Mouse (Mus musculus) forebrain, embryonic 14.5 days (tissue): ENCODE data around the gene Dixdc1. TPM values are rescaled to one million over a fixed set of nuclear protein-coding genes. Genes with fewer than 3 reads are reported as not detected.

Experiments used
- ATAC-seq: fragments of 200-750 bp; cut with Nextera tagmentation; 2 replicates; pipeline ENCODE4 v1.8.0; 2017; ENCODE audit warnings: mild to moderate bottlenecking, moderate library complexity
- DNase-seq: peaks from one replicate; pipeline ENCODE4 v3.0.0-alpha.2; 2015; ENCODE audit warnings: low spot score
- H3K27ac ChIP-seq: fragments of 300-500 bp; sonication (generic); 2 replicates; pipeline ENCODE4 v1.5.1; 2014; ENCODE audit warnings: low read depth, mild to moderate bottlenecking, control low read depth, low read length, moderate library complexity
- H3K27me3 ChIP-seq: fragments of 300-500 bp; sonication (generic); replicated peaks from 2 replicates; pipeline ENCODE4 v1.6.1; 2014; ENCODE audit warnings: low read length, control low read depth, mixed read lengths; ENCODE audit not compliant: control insufficient read depth, insufficient read depth
- H3K36me3 ChIP-seq: fragments of 300-500 bp; sonication (generic); 2 replicates; pipeline ENCODE4 v1.6.1; 2014; ENCODE audit warnings: low read length, control low read depth; ENCODE audit not compliant: control insufficient read depth, insufficient read depth
- H3K4me1 ChIP-seq: fragments of 300-500 bp; sonication (generic); 2 replicates; pipeline ENCODE4 v1.6.1; 2014; ENCODE audit warnings: antibody characterized with exemption, low read length, control low read depth; ENCODE audit not compliant: control insufficient read depth, insufficient read depth
- H3K4me2 ChIP-seq: fragments of 300-500 bp; sonication (generic); 2 replicates; pipeline ENCODE4 v1.6.1; 2014; ENCODE audit warnings: mild to moderate bottlenecking, control low read depth, low read length
- H3K4me3 ChIP-seq: fragments of 300-500 bp; sonication (generic); 2 replicates; pipeline ENCODE4 v1.5.1; 2014; ENCODE audit warnings: low read depth, low read length, control low read depth
- H3K9ac ChIP-seq: fragments of 300-500 bp; sonication (generic); 2 replicates; pipeline ENCODE4 v1.6.1; 2014; ENCODE audit warnings: mild to moderate bottlenecking, low read length, control low read depth, moderate library complexity
- H3K9me3 ChIP-seq: fragments of 300-500 bp; sonication (generic); replicated peaks from 2 replicates; pipeline ENCODE4 v1.6.1; 2016; ENCODE audit warnings: low read length, control low read depth, mixed read lengths; ENCODE audit not compliant: control insufficient read depth
- WGBS: fragments of 180-500 bp; shearing (Covaris S2); extraction: QIAGEN DNeasy Blood & Tissue Kit; methylation state at CpG from one replicate; pipeline ENCODE4 v1.1.7; 2014; 5-methylcytosine and 5-hydroxymethylcytosine counted together
- polyA plus RNA-seq: library from polyadenylated mRNA; unstranded; fragments of >200 nt; fragmentation: Nextera tagmentation; extraction: Ambion mirVana; gene quantifications from 2 replicates; pipeline ENCODE4 v1.2.1, GENCODE M21; 2014

Dixdc1 gene
- polyA plus RNA-seq, 1 experiment from 2014 or later, result 21.6 TPM

GRCm38 (mm10) chr9:50768107-50769002, 29.0 kb upstream of the Dixdc1 start, which contains the start of gene Fdxacb1:
Fdxacb1 (plus strand) TSS chr9:50768236.
- 0 out of 2 replicates have a peak, but pooled peaks cover 2% of the 10 kb centered on the region for H3K4me1 ChIP-seq
- peak within 1 kb of the TSS; percentile 73 for H3K4me2 ChIP-seq
- peak within 1 kb of the TSS; percentile 69 for H3K9ac ChIP-seq
- peak within 1 kb of the TSS; percentile 59 for H3K4me3 ChIP-seq
- 4% methylated on average over 59 of the region's 59 CpGs for WGBS
- H3K36me3 ChIP-seq, result peaks cover 10% of the 10 kb centered on the region; the same call in 1 of the 2 replicates
- H3K27me3 ChIP-seq, result no peaks in the 10 kb centered on the region
- H3K9me3 ChIP-seq, result no peaks in the 10 kb centered on the region
- ATAC-seq, result peak; percentile 98
- DNase-seq, result peak; percentile 99
- peak within 1 kb of the TSS; percentile 85 for H3K27ac ChIP-seq

GRCm38 (mm10) chr9:50767531-50768106, 28.3 kb upstream of the Dixdc1 start:
- H3K27me3 ChIP-seq, result no peaks in the 10 kb centered on the region
- H3K4me2 ChIP-seq, result peak overlapping the region; percentile 73
- DNase-seq, result no peak
- peak overlapping the region; percentile 67 for H3K9ac ChIP-seq
- 0 out of 2 replicates have a peak, but pooled peaks cover 2% of the 10 kb centered on the region for H3K4me1 ChIP-seq
- H3K36me3 ChIP-seq, result peaks cover 10% of the 10 kb centered on the region; the same call in 1 of the 2 replicates
- ATAC-seq, result no peak; the same call in 1 of the 2 replicates
- 7% methylated on average over 17 of the region's 17 CpGs for WGBS
- no peaks in the 10 kb centered on the region for H3K9me3 ChIP-seq
- peak overlapping the region; percentile 67 for H3K27ac ChIP-seq
- peak overlapping the region; percentile 59 for H3K4me3 ChIP-seq

GRCm38 (mm10) chr9:50763331-50763730, 24.0 kb upstream of the Dixdc1 start:
- Histone ChIP-seq H3K4me1 (0 out of 2 replicates have a peak, but pooled peaks cover 2% of the 10 kb centered on the region), H3K36me3 (no peaks in the 10 kb centered on the region), H3K9me3 (no peaks in the 10 kb centered on the region), H3K4me2 (no peak overlapping the region), H3K4me3 (no peak overlapping the region), H3K9ac (no peak overlapping the region), H3K27me3 (no peaks in the 10 kb centered on the region), H3K27ac (no peak overlapping the region)
- ATAC-seq, result no peak
- 71% methylated on average over 1 of the region's 1 CpGs for WGBS
- DNase-seq, result peak; percentile 54

- Histone ChIP-seq H3K4me1 (no peaks in the 10 kb centered on the region), H3K27ac (no peak overlapping the region), H3K9ac (no peak overlapping the region), H3K27me3 (no peaks in the 10 kb centered on the region), H3K36me3 (no peaks in the 10 kb centered on the region), H3K9me3 (no peaks in the 10 kb centered on the region), H3K4me3 (no peak overlapping the region), H3K4me2 (no peak overlapping the region)
- DNase-seq, result no peak
- no peak for ATAC-seq
- 64% methylated on average over 6 of the region's 6 CpGs for WGBS
Measured at GRCm38 (mm10) chr9:50761520-50762243, 22.4 kb upstream of the Dixdc1 start.

GRCm38 (mm10) chr9:50756711-50757110, 17.4 kb upstream of the Dixdc1 start:
- no peaks in the 10 kb centered on the region; the same call in 1 of the 2 replicates for H3K4me1 ChIP-seq
- no peak overlapping the region for H3K4me2 ChIP-seq
- H3K27ac ChIP-seq, result no peak overlapping the region
- DNase-seq (no peak), ATAC-seq (no peak)
- H3K36me3 ChIP-seq, result no peaks in the 10 kb centered on the region
- H3K27me3 ChIP-seq, result no peaks in the 10 kb centered on the region
- H3K9ac ChIP-seq, result no peak overlapping the region
- no peaks in the 10 kb centered on the region for H3K9me3 ChIP-seq
- WGBS, result 38% methylated on average over 5 of the region's 5 CpGs
- H3K4me3 ChIP-seq, result no peak overlapping the region

- Histone ChIP-seq H3K9me3 (no peaks in the 10 kb centered on the region), H3K4me2 (no peak overlapping the region), H3K4me1 (no peaks in the 10 kb centered on the region; the same call in 1 of the 2 replicates), H3K27me3 (no peaks in the 10 kb centered on the region), H3K9ac (no peak overlapping the region), H3K36me3 (no peaks in the 10 kb centered on the region), H3K4me3 (no peak overlapping the region), H3K27ac (no peak overlapping the region)
- ATAC-seq (no peak), DNase-seq (no peak)
- WGBS, result 76% methylated on average over 7 of the region's 7 CpGs
Measured at GRCm38 (mm10) chr9:50753947-50754346, 14.6 kb upstream of the Dixdc1 start.

- Histone ChIP-seq H3K27me3 (no peaks in the 10 kb centered on the region), H3K36me3 (no peaks in the 10 kb centered on the region), H3K4me2 (no peak overlapping the region), H3K4me3 (no peak overlapping the region), H3K4me1 (no peaks in the 10 kb centered on the region; the same call in 1 of the 2 replicates), H3K9me3 (no peaks in the 10 kb centered on the region), H3K9ac (no peak overlapping the region), H3K27ac (no peak overlapping the region)
- WGBS, result 72% methylated on average over 17 of the region's 17 CpGs
- no peak for ATAC-seq
- DNase-seq, result peak; percentile 45
Measured at GRCm38 (mm10) chr9:50752784-50753615, 13.7 kb upstream of the Dixdc1 start.

GRCm38 (mm10) chr9:50752054-50752602, 12.8 kb upstream of the Dixdc1 start, which contains the start of gene Hspb2:
Hspb2 (minus strand) TSS chr9:50752354.
- no peaks in the 10 kb centered on the region for H3K9me3 ChIP-seq
- WGBS, result 60% methylated on average over 14 of the region's 14 CpGs
- DNase-seq, result no peak
- no peak within 1 kb of the TSS for H3K4me3 ChIP-seq
- H3K4me1 ChIP-seq, result no peaks in the 10 kb centered on the region; the same call in 1 of the 2 replicates
- H3K27me3 ChIP-seq, result no peaks in the 10 kb centered on the region
- no peak within 1 kb of the TSS for H3K27ac ChIP-seq
- H3K9ac ChIP-seq, result no peak within 1 kb of the TSS
- H3K4me2 ChIP-seq, result no peak within 1 kb of the TSS
- no peak for ATAC-seq
- H3K36me3 ChIP-seq, result no peaks in the 10 kb centered on the region
